Mouse (Mus musculus) right cerebral cortex, postnatal 36 days (tissue): ENCODE results near the gene Obp2b.
A peak's percentile ranks its signal among the peaks of the same experiment; 100 is the strongest.
"Not testable (repeated sequence)": the region's sequence is repeated elsewhere in the genome, so short reads cannot be mapped to it uniquely, and the experiment has no call there.

Experiments
- DNase-seq, 2 experiments: peaks; one replicate each; pipeline ENCODE4 v3.0.0; 2022; ENCODE audit warnings: low spot score in 2 of 2, mixed read lengths in 1 of 2

Gene Obp2b

DNA sequence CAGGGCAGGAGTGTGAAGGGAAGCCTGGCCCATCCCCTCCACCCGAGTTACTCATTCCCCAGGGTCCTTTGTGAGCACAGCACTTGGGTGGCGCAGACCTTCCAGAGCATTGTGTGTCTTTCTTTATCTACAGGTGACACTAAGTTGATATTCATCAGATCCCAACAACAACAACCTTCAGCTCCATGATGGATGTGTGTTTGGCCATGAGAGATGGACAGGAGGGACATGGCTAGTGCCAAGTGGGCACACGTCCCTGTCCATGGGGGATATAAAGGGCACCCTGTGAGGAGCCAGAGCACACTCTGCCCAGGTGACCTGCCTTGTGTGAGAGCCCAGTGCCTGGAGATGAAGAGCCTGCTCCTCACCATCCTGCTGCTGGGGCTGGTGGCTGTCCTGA lies at the start of gene Obp2b:
Gene Obp2b (plus strand): TSS at position 301 of the 400 bp plus-strand sequence.
- DNase-seq = not testable (repeated sequence)

GRCm38 (mm10) chr2:25694605-25695004 lies 42.2 kb upstream of the Obp2b start:
- no peak for DNase-seq

- no peak for DNase-seq
Observed at GRCm38 (mm10) chr2:25696951-25697350, 39.9 kb upstream of the Obp2b start.

- DNase-seq = no peak
Observed at GRCm38 (mm10) chr2:25698696-25699095, 38.1 kb upstream of the Obp2b start.

- DNase-seq = not testable (repeated sequence)
Observed at GRCm38 (mm10) chr2:25699743-25700142, 37.1 kb upstream of the Obp2b start, which contains the start of gene Obp2a. Gene Obp2a (plus strand): TSS chr2:25700043.

GRCm38 (mm10) chr2:25701001-25701400 lies 35.8 kb upstream of the Obp2b start:
- DNase-seq = no peak

DNA sequence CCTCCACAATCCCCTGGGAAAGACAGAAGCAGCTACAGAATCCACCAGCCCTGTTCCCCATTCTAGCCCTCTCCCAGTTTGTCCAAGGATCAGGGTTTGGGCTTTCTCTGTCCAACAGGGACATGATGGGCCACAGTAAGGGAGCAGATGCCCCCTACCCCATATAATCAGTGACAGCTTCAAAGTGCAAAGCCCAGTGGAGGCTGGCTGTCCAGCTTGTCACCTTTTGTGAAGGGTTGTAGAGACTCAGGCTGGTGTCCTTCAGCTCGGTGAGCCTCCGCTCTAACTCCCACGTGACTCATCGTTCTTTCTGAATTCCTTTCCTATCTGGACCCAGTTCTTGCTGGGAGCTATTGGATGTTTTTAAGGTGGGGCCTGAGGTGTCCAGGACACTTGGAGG lies 33.1 kb upstream of the Obp2b start:
- DNase-seq = no peak

- DNase-seq = peak; percentile 85 to 86
Observed at GRCm38 (mm10) chr2:25706643-25707481, 29.9 kb upstream of the Obp2b start, which contains the start of gene Bmyc. Gene Bmyc (plus strand): TSS chr2:25706739.

DNA sequence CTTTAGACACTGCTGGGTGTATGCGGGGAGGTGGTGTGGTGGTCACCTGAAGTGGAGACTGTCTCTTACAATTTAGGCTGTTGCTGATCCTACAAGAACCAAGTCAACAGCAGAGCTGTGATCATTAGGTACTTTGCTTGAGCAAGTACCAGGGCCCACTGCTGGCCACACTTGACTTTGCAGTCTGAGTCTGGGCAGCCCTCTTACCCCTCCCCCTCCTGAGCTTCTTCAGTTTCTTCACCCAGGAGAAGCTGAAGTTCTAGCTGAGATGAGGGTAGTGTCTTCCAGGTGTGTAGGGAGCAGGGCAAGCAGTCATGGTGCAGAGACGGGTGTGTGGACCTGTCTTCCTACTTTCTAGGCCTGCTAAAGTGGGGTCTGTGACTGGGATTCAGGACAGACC lies 28.7 kb upstream of the Obp2b start:
- peak in 1 of 2 experiments; percentile 38 for DNase-seq

DNA sequence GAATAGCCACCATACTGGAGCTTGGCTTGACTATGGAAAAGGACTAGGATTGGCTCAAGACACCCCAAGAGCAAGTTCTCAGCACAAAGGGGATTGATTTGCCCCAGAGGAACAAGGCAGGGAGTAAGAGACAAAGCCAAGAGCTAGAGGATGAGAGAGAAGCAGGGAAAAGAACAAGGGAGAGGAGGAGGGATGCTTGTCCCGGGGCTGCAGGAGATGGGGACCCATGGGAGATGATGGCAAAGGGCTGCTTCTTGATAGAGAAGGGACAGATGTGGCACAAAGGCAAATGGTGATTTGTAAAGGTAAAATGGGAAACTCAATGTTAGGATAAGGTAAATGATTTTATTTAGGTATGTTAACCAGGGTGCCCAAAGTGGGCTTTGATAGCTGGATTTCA lies 27.8 kb upstream of the Obp2b start:
- not testable (repeated sequence) for DNase-seq

- DNase-seq = not testable (repeated sequence)
Observed at GRCm38 (mm10) chr2:25709791-25710190, 27.0 kb upstream of the Obp2b start.

GRCm38 (mm10) chr2:25711641-25712040 lies 25.2 kb upstream of the Obp2b start:
- DNase-seq = not testable (repeated sequence)

- no peak for DNase-seq
Observed at GRCm38 (mm10) chr2:25717222-25717621, 19.6 kb upstream of the Obp2b start.

DNA sequence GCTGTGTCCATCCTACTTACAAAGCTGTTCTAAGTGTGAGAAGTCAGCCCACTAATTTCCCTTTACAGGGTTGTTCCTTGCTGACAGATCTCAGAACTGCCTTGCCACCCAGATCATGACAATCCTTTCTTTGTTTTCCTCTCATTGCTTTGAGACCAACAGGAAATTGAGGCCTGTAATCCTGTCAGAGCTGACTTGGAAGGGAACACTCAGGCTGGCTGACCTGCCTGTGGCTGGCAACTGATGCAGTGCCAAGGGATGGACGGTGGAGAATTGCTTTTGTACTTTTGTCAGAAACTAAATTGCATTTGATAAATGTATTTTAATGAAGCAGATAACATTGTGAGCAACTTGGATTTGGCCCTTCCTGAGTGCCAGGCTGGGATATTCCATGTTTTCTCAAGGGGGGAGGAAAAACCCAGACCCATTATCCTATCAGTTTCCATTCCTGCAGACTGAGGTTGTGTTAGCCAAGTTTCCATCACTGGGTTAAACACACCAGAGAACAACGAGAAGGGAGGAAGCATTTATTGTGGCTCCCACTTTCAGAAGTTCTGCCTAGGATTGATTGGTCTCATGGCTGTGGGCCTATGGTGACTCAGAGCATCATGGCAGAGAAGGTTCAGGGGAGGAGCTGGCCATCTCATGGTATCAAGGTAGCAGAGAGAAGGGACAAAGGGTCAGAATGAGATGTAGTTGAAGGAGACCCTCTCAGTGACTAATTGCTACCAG lies 3.4 kb upstream of the Obp2b start:
- no peak for DNase-seq

GRCm38 (mm10) chr2:25741671-25742070 lies 4.9 kb downstream of the Obp2b start:
- no peak for DNase-seq

DNA sequence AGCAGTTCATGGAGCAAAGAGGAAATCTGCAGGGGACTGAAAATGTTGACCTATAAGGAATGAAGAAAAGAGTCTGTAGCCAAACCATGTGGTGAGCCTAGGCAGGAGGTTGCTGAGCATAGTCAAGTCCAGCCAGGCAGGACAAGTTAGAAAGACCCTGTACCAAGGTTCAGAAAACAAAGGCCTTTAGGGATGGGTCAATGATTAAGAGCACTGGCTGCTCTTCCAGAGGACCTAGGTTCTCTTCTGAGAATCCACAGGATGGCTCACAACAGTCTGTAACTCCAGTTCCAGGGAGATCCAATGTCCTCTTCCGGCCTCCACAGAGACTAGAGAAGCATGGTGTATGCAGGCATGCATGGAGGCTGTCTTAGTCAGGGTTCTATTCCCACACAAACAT lies 17.4 kb downstream of the Obp2b start:
- DNase-seq = no peak

DNA sequence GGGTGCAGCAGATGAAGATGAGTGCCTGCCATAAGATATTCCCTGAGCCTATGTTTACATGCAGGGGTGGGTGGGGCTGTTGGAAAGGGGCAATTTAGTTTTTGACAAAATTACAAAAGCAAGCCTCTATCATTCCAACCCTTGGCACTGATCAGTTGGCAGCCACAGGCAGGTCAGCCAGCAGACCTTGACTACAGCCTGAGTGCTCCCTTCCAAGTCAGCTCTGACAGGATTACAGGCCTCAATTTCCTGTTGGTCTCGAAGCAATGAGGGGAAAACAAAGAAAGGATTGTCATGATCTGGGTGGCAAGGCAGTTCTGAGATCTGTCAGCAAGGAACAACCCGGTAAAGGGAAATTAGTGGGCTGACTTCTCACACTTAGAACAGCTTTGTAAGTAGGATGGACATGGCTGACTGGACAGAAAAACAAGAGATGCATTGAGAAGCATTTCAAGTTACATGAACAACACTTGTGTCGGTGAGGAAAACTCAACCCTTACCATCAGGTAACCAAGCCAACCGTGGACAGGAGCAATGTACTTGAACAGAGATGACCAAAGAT lies 21.3 kb downstream of the Obp2b start:
- no peak for DNase-seq

GRCm38 (mm10) chr2:25765269-25765668 lies 28.5 kb downstream of the Obp2b start, which contains the start of gene Lcn3:
Gene Lcn3 (plus strand): TSS chr2:25765569.
- no peak for DNase-seq

GRCm38 (mm10) chr2:25767764-25768163 lies 31.0 kb downstream of the Obp2b start:
- no peak for DNase-seq

DNA sequence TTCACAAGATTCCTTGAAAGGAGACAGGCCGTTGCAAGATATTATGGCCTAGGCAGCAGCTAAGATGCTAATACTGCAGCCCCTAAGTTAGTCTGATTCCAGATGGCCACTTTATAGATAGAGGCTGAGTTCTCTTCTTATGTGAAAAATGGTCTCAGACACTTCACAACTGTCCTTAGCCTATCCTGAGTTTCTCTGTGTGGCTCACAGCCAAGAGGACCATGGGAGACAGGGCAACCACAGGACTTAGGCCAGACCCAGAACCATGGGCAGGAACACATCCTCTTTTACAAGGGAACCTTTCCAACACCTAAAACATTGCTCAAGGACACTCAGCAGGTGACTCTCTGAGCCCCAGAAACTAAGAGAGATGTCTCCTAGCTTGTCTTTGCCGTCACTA lies 36.7 kb downstream of the Obp2b start:
- DNase-seq = no peak

DNA sequence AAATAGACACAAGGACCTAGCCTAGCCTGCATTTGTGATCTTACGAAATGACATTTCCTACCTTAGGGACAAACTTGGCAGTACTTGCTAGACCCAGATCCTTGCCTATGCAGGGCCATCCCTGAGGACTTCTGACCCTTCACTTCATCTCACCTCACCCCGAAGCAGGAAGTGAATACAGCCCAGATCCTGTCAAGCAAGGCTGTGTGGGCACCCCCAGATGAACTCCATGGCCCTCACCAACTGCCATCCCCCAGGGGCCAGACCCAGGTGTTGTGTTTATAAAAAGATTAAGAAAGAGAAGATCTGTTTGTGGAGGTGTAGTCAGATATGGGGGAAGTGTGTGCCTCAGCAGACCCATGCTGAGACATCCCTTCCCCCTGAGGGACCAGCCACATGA lies 37.8 kb downstream of the Obp2b start:
- no peak for DNase-seq

DNA sequence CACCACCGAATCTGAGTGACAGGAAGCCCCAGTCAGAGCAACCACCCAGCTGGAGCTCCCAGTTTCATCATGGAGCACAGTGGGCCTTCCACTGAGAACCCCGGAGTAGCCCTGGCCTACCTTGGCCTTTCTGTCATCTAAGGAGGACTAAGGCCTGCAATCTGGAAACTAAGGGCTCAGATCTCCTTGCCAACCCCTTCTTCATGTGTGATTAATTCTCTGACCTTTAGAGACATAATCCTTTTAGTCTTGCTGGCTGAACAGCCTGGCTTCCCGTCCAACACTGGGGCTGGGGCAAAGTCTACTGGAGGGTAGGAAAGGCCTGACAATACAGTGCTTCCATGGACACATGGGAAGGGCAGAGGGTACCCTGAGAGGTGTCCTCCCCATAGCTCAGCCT lies 39.2 kb downstream of the Obp2b start:
- no peak for DNase-seq
